13 mouse cellular contexts compared by ENCODE assay signal in the genomic region with DNA sequence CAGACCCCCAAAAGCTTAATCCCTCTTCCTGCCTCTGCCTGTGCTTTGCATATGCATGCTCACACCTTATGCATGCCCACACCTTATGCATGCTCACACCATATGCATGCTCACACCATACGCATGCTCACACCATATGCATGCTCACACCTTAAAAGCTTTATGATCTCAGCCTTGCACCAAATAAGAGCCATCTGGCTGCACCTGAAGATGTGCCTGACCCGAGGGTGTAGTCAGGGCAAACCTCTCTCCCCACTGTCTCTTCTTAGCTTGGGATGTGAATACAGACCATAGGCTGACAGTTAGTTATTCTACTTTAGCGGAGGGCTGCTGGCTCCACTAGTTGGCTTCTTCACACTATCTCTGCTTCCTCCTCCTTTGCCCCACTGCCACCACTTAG.
DNase-seq lines count a peak whose midpoint lies in the region; ATAC-seq and TF ChIP-seq lines count a peak whose summit lies in the region.
"Had no signal": no experiment of that assay in that cellular context is flagged by ENCODE, and none has a peak within 500 bp of the region (broad histone marks: within the 10 kb centered on the region; RNA-seq: fewer than 3 reads in every experiment).

No protein-coding gene starts in this region.

- H3K4me3 ChIP-seq in lung, embryonic 14.5 days (ENCODE audit: low read depth, low read length), result no peak overlapping the region
- H3K4me3 ChIP-seq in embryonic facial prominence, embryonic 15.5 days (replicated peaks), result peak overlapping the region; percentile 16; the same call in 1 of the 2 replicates
- no peak overlapping the region for H3K4me3 ChIP-seq in hindbrain, embryonic 15.5 days
- H3K4me3 ChIP-seq in stomach, embryonic 15.5 days (replicated peaks), result no peak overlapping the region

- no peak for ATAC-seq in lung, embryonic 14.5 days (ENCODE audit: insufficient read depth)
- ATAC-seq in embryonic facial prominence, embryonic 15.5 days (ENCODE audit: insufficient number of reproducible peaks, low FRiP score, low TSS enrichment, low read depth), result no peak
- no peak for ATAC-seq in hindbrain, embryonic 15.5 days (ENCODE audit: low FRiP score, low read depth)
- no peak for ATAC-seq in stomach, embryonic 15.5 days (ENCODE audit: insufficient read depth, low FRiP score, low read depth)

- H3K4me2 ChIP-seq in lung, embryonic 14.5 days, result peak overlapping the region; percentile 61
- H3K4me2 ChIP-seq in embryonic facial prominence, embryonic 15.5 days (replicated peaks), result peak overlapping the region; percentile 45
- H3K4me2 ChIP-seq in hindbrain, embryonic 15.5 days, result peak overlapping the region; percentile 49
- peak overlapping the region; percentile 53 for H3K4me2 ChIP-seq in stomach, embryonic 15.5 days

- H3K9me3 ChIP-seq in lung, embryonic 14.5 days (ENCODE audit: low read depth, low read length), result no peaks in the 10 kb centered on the region
- H3K9me3 ChIP-seq in embryonic facial prominence, embryonic 15.5 days (replicated peaks), result no peaks in the 10 kb centered on the region
- H3K9me3 ChIP-seq in hindbrain, embryonic 15.5 days, result no peaks in the 10 kb centered on the region
- H3K9me3 ChIP-seq in stomach, embryonic 15.5 days, result no peaks in the 10 kb centered on the region

- no peak for DNase-seq in lung, embryonic 14.5 days
- no peak for DNase-seq in lung, postnatal 25 days (ENCODE audit: low spot score)
- no peak for DNase-seq in urinary bladder, adult 2 months (ENCODE audit: low spot score)
- no peak for DNase-seq in urinary bladder, postnatal 36 days (ENCODE audit: low spot score in 2 of 2)
- DNase-seq: adrenal gland, postnatal 36 days; cerebellum, postnatal 36 days; kidney, adult 2 months; lung, adult 18-20 months; right cerebral cortex, postnatal 4 days; thymus, postnatal 14 days had no signal

- H3K36me3 ChIP-seq in lung, embryonic 14.5 days (ENCODE audit: insufficient read depth), result no peaks in the 10 kb centered on the region
- no peaks in the 10 kb centered on the region for H3K36me3 ChIP-seq in embryonic facial prominence, embryonic 15.5 days
- no peaks in the 10 kb centered on the region for H3K36me3 ChIP-seq in hindbrain, embryonic 15.5 days
- no peaks in the 10 kb centered on the region for H3K36me3 ChIP-seq in stomach, embryonic 15.5 days

- H3K27ac ChIP-seq in lung, embryonic 14.5 days (ENCODE audit: low read depth), result no peak overlapping the region
- no peak overlapping the region for H3K27ac ChIP-seq in embryonic facial prominence, embryonic 15.5 days (replicated peaks)
- H3K27ac ChIP-seq in hindbrain, embryonic 15.5 days (replicated peaks), result no peak overlapping the region
- no peak overlapping the region for H3K27ac ChIP-seq in stomach, embryonic 15.5 days

- no peak for TF ChIP-seq CTCF in lung, embryonic 14.5 days (IDR thresholded peaks at IDR 0.05; ENCODE audit: low read depth)

- no peak overlapping the region for H3K9ac ChIP-seq in lung, embryonic 14.5 days
- no peak overlapping the region for H3K9ac ChIP-seq in embryonic facial prominence, embryonic 15.5 days
- H3K9ac ChIP-seq in hindbrain, embryonic 15.5 days, result no peak overlapping the region
- no peak overlapping the region for H3K9ac ChIP-seq in stomach, embryonic 15.5 days

- H3K27me3 ChIP-seq in lung, embryonic 14.5 days (ENCODE audit: insufficient read depth, low read length), result no peaks in the 10 kb centered on the region
- H3K27me3 ChIP-seq in embryonic facial prominence, embryonic 15.5 days, result no peaks in the 10 kb centered on the region
- H3K27me3 ChIP-seq in hindbrain, embryonic 15.5 days, result no peaks in the 10 kb centered on the region
- no peaks in the 10 kb centered on the region for H3K27me3 ChIP-seq in stomach, embryonic 15.5 days (replicated peaks)

- peaks cover 12% of the 10 kb centered on the region for H3K4me1 ChIP-seq in lung, embryonic 14.5 days (ENCODE audit: insufficient read depth)
- H3K4me1 ChIP-seq in embryonic facial prominence, embryonic 15.5 days, result peaks cover 47% of the 10 kb centered on the region
- H3K4me1 ChIP-seq in hindbrain, embryonic 15.5 days (replicated peaks), result peaks cover 44% of the 10 kb centered on the region
- H3K4me1 ChIP-seq in stomach, embryonic 15.5 days, result peaks cover 34% of the 10 kb centered on the region

- 73% methylated on average over 3 of the region's 3 CpGs for WGBS in lung, embryonic 14.5 days
- WGBS in embryonic facial prominence, embryonic 15.5 days, result 60% methylated on average over 3 of the region's 3 CpGs
- WGBS in hindbrain, embryonic 15.5 days, result 52% methylated on average over 3 of the region's 3 CpGs
- WGBS in stomach, embryonic 15.5 days, result 75% methylated on average over 3 of the region's 3 CpGs
